Mouse (Mus musculus) thymus, adult 2 months (tissue): ENCODE results near the gene Dmap1. TPM values are rescaled to one million over a fixed set of nuclear protein-coding genes. Genes with fewer than 3 reads are reported as not detected.

ENCODE experiments used
- DNase-seq: peaks from one replicate; pipeline ENCODE4 v3.0.0; 2021
- H3K27ac ChIP-seq: fragments of 200-500 bp; 2 replicates; pipeline ENCODE4 v1.5.1; 2012; ENCODE audit warnings: low read length, control low read depth; ENCODE audit not compliant: control insufficient read depth, insufficient read depth
- H3K27me3 ChIP-seq: fragments of 200-500 bp; 2 replicates; pipeline ENCODE4 v1.6.1; 2012; ENCODE audit warnings: mild to moderate bottlenecking, low read length, moderate library complexity, mixed read lengths; ENCODE audit not compliant: control insufficient read depth, insufficient read depth
- H3K36me3 ChIP-seq: fragments of 200-500 bp; 2 replicates; pipeline ENCODE4 v1.6.1; 2012; ENCODE audit warnings: mild to moderate bottlenecking, low read length, moderate library complexity; ENCODE audit not compliant: control insufficient read depth, insufficient read depth
- H3K4me1 ChIP-seq: fragments of 200-500 bp; replicated peaks from 2 replicates; pipeline ENCODE4 v1.6.1; 2012; ENCODE audit warnings: low read length; ENCODE audit not compliant: control insufficient read depth, insufficient read depth
- H3K4me3 ChIP-seq: fragments of 200-500 bp; 2 replicates; pipeline ENCODE4 v1.5.1; 2012; ENCODE audit warnings: mild to moderate bottlenecking, low read length, control low read depth, moderate library complexity; ENCODE audit not compliant: control insufficient read depth, insufficient read depth
- CTCF ChIP-seq: fragments of 200-500 bp; IDR thresholded peaks from 2 replicates; pipeline ENCODE4 v1.5.1; 2012; ENCODE audit warnings: mild to moderate bottlenecking, control low read depth, low read length, moderate library complexity, borderline replicate concordance; ENCODE audit not compliant: control insufficient read depth, poor library complexity, insufficient read depth; ENCODE audit errors: extremely low read depth
- POLR2A ChIP-seq: fragments of 200-500 bp; IDR thresholded peaks from 2 replicates; pipeline ENCODE4 v1.6.1; 2012; ENCODE audit warnings: mild to moderate bottlenecking, low read length, control low read depth, moderate library complexity; ENCODE audit not compliant: control insufficient read depth, poor library complexity, insufficient read depth; ENCODE audit errors: extremely low read depth
- WGBS: fragments of 180-500 bp; shearing (Covaris S2); methylation state at CpG from one replicate; pipeline ENCODE4 v1.1.7; 2018; 5-methylcytosine and 5-hydroxymethylcytosine counted together
- polyA plus RNA-seq: library from polyadenylated mRNA; depleted of rRNA; stranded (reverse); fragments of >200 nt; gene quantifications from 2 replicates; pipeline ENCODE4 v1.2.3, GENCODE M21; 2012

Gene Dmap1
- polyA plus RNA-seq, 1 experiment = 31.9 TPM

DNA sequence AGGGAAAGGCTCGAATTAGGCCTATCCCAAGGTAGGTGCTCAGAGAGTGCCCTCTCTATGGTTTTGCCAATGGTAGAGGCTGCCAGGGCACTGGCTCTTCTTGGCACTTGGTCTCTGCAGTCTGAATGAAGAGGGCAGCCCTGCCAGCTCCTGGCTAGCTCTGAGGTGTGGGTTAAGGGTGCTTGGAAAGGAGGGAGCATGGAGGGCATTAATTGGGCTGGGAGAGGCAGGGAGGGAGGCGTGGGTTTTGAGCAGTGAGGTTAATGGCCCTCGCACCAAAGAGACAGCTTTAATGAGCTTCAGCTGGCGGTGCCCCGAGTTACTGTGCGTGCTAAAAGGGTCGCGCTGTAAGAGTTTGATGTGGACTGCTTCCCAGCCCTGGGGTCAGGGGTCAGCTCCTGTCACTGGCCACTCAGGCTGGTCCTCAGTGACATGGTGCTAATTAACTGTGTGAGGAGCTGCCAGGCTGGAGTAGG, 30.4 kb downstream of the Dmap1 start:
- Histone ChIP-seq H3K4me1 (no peaks in the 10 kb centered on the region), H3K27ac (no peak overlapping the region), H3K36me3 (no peaks in the 10 kb centered on the region), H3K4me3 (no peak overlapping the region), H3K27me3 (no peaks in the 10 kb centered on the region)
- 96% methylated on average over 8 of the region's 8 CpGs for WGBS
- DNase-seq = no peak
- TF ChIP-seq CTCF (no peak), POLR2A (no peak)

GRCm38 (mm10) chr4:117646926-117647755, 34.9 kb downstream of the Dmap1 start:
- DNase-seq = no peak
- WGBS = 97% methylated on average over 23 of the region's 23 CpGs
- Histone ChIP-seq H3K36me3 (no peaks in the 10 kb centered on the region), H3K4me3 (no peak overlapping the region), H3K27me3 (no peaks in the 10 kb centered on the region), H3K4me1 (no peaks in the 10 kb centered on the region), H3K27ac (no peak overlapping the region)
- TF ChIP-seq POLR2A (no peak), CTCF (no peak)

- 96% methylated on average over 8 of the region's 8 CpGs for WGBS
- no peaks in the 10 kb centered on the region for H3K4me1 ChIP-seq
- no peak for TF ChIP-seq CTCF
- TF ChIP-seq POLR2A = no peak
- DNase-seq = no peak
- H3K27me3 ChIP-seq = no peaks in the 10 kb centered on the region
- no peaks in the 10 kb centered on the region for H3K36me3 ChIP-seq
- no peak overlapping the region for H3K27ac ChIP-seq
- no peak overlapping the region for H3K4me3 ChIP-seq
These were observed 35.6 kb downstream of the Dmap1 start for GRCm38 (mm10) chr4:117646496-117646895.

DNA sequence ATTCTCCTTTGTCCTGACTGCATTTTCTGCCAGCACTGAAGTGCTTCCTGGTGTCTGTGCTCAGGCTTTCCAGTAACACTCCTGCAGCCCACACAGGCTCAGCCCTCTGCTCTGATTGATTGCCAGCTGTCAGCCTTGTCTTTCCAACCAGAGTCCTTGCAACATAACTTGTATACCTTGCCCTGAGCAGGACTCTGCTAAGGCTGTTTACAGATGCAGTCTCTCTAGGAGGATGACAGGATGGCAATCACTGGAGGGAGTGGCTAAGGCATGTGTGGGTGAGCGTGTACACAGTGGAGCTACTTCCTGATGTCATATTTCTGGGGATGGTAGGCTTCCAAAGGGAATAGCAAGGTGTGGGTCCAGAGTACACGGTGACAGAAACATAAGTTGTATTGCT, 36.2 kb downstream of the Dmap1 start:
- no peak overlapping the region for H3K4me3 ChIP-seq
- whole genome bisulfite sequencing = 92% methylated on average over 2 of the region's 2 CpGs
- H3K4me1 ChIP-seq = no peaks in the 10 kb centered on the region
- TF ChIP-seq CTCF = no peak
- no peak for TF ChIP-seq POLR2A
- H3K36me3 ChIP-seq = no peaks in the 10 kb centered on the region
- DNase-seq = no peak
- no peak overlapping the region for H3K27ac ChIP-seq
- no peaks in the 10 kb centered on the region for H3K27me3 ChIP-seq

DNA sequence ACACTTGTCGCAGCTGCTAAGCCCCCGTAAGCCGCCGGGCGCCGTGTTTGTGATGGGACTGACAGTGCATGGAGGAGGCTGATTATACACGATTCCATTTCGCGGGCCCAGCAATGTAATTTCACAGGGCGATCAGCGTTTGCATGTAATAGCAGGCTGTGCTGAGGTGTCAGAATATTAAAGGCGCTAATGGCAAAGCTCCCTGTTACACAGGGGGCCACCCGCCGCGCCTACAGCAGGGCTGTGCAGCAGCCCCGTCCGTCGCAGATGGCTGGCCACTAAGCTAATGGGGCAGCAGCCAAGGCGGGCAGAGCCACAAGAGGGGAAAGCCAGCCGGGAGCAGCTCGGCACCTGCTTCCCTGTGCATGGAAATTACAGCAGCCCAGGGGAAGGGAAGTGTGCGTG, 37.0 kb downstream of the Dmap1 start:
- no peaks in the 10 kb centered on the region for H3K36me3 ChIP-seq
- no peaks in the 10 kb centered on the region for H3K4me1 ChIP-seq
- H3K27ac ChIP-seq = no peak overlapping the region
- WGBS = 94% methylated on average over 22 of the region's 22 CpGs
- no peaks in the 10 kb centered on the region for H3K27me3 ChIP-seq
- no peak for TF ChIP-seq CTCF
- TF ChIP-seq POLR2A = no peak
- DNase-seq = no peak
- H3K4me3 ChIP-seq = no peak overlapping the region

GRCm38 (mm10) chr4:117641804-117642203, 40.3 kb downstream of the Dmap1 start:
- TF ChIP-seq CTCF = no peak
- TF ChIP-seq POLR2A = no peak
- no peaks in the 10 kb centered on the region for H3K27me3 ChIP-seq
- H3K36me3 ChIP-seq = no peaks in the 10 kb centered on the region
- H3K4me3 ChIP-seq = no peak overlapping the region
- H3K4me1 ChIP-seq = no peaks in the 10 kb centered on the region
- no peak overlapping the region for H3K27ac ChIP-seq
- WGBS = 93% methylated on average over 1 of the region's 1 CpGs
- DNase-seq = no peak
